Mouse (Mus musculus) testis, postnatal 10 days (tissue): ENCODE measurements at regions not wholly inside any gene's neighbourhood (a gene's known extent, or its start where the extent isn't known, plus 50 kb on each side); places are given as distances from the start of the nearest gene placed in this dataset.

Source experiments
- DNase-seq: peaks from one replicate; pipeline ENCODE4 v3.0.0; 2021; ENCODE audit warnings: low spot score

- no peak for DNase-seq
Observed at GRCm38 (mm10) chr19:21077771-21078548, 124.0 kb upstream of the Tmc1 start.

GRCm38 (mm10) chr19:21068381-21068780 lies 114.4 kb upstream of the Tmc1 start:
- no peak for DNase-seq

GRCm38 (mm10) chr19:21066432-21067113 lies 112.6 kb upstream of the Tmc1 start:
- no peak for DNase-seq

GRCm38 (mm10) chr19:21064902-21065301 lies 110.9 kb upstream of the Tmc1 start:
- DNase-seq, result no peak

- DNase-seq, result no peak
Observed at GRCm38 (mm10) chr19:21053597-21054544, 99.9 kb upstream of the Tmc1 start.

GRCm38 (mm10) chr19:21052771-21053170 lies 98.8 kb upstream of the Tmc1 start:
- DNase-seq, result no peak

GRCm38 (mm10) chr19:21051872-21052271 lies 97.9 kb upstream of the Tmc1 start:
- no peak for DNase-seq

- no peak for DNase-seq
Observed at GRCm38 (mm10) chr19:21050994-21051721, 97.2 kb upstream of the Tmc1 start.

- no peak for DNase-seq
Observed at GRCm38 (mm10) chr19:21049301-21049700, 95.3 kb upstream of the Tmc1 start.

GRCm38 (mm10) chr19:21045565-21045964 lies 91.6 kb upstream of the Tmc1 start:
- no peak for DNase-seq

- DNase-seq, result no peak
Observed at GRCm38 (mm10) chr19:21043958-21044357, 90.0 kb upstream of the Tmc1 start.

- DNase-seq, result no peak
Observed at GRCm38 (mm10) chr19:21042536-21042935, 88.5 kb upstream of the Tmc1 start.

- DNase-seq, result peak; percentile 49
Observed at GRCm38 (mm10) chr19:21037448-21038077, 83.6 kb upstream of the Tmc1 start.

- DNase-seq, result no peak
Observed at GRCm38 (mm10) chr19:21036507-21037425, 82.8 kb upstream of the Tmc1 start.

GRCm38 (mm10) chr19:21035505-21035904 lies 81.5 kb upstream of the Tmc1 start:
- DNase-seq, result no peak

- no peak for DNase-seq
Observed at GRCm38 (mm10) chr19:21033991-21034390, 80.0 kb upstream of the Tmc1 start.

- DNase-seq, result no peak
Observed at GRCm38 (mm10) chr19:21032558-21032957, 78.6 kb upstream of the Tmc1 start.

- no peak for DNase-seq
Observed at GRCm38 (mm10) chr19:21031768-21032308, 77.8 kb upstream of the Tmc1 start.

GRCm38 (mm10) chr19:21030971-21031370 lies 77.0 kb upstream of the Tmc1 start:
- no peak for DNase-seq

- DNase-seq, result no peak
Observed at GRCm38 (mm10) chr19:21028981-21029380, 75.0 kb upstream of the Tmc1 start.
